Mouse (Mus musculus) B cell, adult 62 days (primary cell): ENCODE data around the gene Paics. TPM values are rescaled to one million over a fixed set of nuclear protein-coding genes. Genes with fewer than 3 reads are reported as not detected.

ENCODE experiments used
- total RNA-seq: library from RNA; stranded (reverse); gene quantifications from 4 replicates; pipeline ENCODE4 v1.2.4, GENCODE M21; 2023

Paics gene
- 65.7 to 75.7 TPM (median 73.0 TPM) in 4 replicates for total RNA-seq

DNA sequence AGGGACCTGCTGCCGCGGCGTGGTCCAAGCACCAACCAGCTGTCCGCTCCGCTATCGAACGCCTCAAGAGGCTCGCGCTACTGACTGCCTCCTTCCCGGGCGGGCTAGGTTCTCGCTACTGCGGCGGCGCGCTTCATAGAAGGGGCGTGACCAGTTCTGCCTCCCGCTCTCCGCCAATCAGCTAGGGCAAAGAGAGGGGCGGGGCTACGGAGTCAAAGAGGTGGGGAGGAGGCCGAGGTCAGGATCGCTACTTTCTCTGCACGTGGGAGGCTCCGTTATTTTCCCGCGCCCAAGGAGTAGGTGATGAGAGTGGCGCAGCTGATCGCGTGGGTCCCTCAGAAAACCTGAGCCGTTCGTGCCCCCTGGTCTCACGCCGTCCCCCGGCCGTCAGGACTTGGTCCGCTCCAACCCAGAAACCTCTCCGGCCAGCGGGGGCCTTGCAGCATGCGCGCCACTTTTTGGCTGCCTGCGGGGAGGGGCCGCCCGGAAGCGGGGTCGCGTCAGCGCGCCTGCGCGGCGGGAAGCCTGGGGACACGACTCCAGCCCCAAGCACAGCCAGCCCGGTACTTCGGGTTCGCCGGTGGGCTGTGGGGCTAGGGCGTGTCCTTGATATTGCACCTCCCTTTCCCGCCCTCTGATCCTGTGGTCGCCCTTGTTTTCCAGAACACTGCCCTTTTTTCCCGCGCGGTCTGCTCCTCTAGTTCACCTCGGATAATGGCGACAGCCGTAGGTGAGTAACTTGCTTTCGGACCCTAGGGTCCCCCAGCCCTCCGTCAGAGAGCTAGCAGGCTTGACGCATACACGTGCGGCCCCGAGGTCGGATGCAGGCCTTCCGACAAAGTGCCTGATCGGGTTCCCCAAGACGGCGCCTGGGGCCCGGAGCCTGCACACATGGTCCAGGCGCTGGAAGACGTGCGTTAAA is at the start of gene Paics, which contains the start of gene Ppat:
Paics (plus strand) TSS at position 202 of the 922 bp plus-strand sequence.
Ppat (minus strand) TSS at position 473 of the 922 bp plus-strand sequence.

DNA sequence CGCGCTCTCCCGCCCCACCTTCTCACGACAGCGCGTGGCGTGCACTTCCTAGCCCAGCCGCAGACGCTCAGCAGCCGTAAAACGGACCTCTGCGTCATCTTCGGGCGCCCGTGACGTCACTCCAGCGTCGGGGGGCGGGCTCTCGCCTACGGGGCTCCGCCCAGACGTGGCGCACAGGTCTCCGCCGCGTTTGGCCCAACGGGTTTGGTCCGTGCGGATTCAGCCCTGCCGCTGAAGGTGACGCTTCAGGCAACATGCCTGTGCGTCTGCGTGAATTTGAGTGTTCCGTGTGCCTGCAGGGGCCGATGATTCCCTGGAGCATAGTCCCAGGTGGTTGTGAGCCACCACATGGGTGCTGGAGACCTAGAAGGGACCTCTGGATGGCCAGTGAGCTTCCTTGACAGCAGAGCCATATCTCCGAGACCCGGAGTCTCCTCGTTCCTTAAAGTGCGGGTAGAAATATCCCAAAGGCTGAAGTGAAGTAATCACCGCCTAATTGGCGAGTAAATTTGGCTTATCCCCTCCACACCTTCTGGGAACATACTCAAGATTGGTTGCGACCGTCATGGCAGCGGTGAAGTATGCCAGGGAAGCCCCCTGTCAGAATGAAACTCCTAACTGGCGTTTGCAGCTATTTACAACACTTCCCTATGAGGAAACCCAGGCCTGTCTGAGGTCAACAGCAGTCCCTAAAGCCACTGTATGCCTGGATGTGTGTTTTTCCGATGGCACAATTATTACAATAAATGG is 45.5 kb upstream of the Paics start, which contains the start of gene Aasdh:
Aasdh (minus strand) TSS at position 110 of the 750 bp plus-strand sequence.

DNA sequence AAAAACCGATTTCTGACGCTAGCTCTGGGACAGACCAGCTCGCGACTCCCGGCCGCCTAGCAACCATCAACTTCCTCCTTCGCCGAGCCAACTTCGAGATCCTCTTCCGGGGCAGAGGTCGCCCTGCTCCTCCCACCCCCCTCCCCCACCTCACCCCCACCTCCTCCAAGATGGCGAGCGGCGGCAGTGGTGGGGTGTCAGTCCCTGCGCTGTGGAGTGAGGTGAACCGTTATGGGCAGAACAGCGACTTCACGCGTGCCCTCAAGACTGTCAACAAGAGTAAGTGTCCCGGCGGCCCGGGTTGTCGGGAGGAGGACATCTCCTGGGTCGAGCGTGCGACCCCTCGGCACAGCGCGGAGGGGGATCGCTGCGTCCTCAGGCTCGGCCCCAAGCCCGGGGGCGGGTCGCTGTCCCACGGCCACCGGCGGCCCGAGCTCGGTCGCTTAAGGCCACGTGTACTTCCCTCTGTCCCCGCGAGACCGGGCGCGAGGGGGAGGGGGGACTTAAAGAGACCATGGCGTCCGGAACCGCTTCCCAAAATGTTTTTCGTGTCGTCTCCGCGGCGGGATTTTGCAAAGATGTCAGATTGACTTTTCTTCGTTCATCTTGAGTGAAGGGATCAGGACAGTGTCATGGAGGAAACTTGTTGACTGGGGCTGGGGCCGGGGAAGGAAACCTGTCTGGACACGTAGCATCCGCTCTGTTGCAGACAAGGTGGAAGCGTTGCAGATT is 23.6 kb downstream of the Paics start, which contains the start of gene Srp72:
Srp72 (plus strand) TSS at position 130 of the 732 bp plus-strand sequence.

DNA sequence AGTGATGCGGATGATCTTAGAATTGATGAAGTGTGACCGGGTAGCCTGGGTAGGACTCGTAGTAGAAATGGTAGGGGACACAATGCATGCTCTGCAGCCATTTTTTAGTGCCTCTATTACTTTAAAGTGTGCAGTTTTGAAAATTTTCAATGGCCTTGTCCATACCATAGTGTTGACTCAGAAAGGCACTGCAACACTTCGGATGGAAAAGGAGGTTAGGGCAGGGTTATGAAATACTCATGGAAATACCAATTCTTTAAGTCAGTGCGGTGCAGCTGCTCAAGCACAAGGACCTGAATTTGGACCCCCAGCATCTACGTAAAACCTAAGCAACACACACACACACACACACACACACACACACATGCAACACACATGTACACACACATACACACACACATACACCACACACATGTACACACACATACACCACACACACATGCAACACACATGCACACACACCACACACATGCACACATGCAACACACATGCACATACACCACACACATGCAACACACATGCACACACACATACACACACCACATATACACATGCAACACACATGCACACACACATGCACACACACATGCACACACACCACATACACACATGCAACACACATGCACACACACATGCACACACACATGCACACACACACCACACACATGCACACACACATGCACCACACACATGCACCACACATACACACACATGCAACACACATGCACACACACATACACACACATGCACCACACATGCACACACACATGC is 53.1 kb downstream of the Paics start, which contains the start of gene Arl9:
Arl9 (plus strand) TSS at position 5 of the 771 bp plus-strand sequence.

DNA sequence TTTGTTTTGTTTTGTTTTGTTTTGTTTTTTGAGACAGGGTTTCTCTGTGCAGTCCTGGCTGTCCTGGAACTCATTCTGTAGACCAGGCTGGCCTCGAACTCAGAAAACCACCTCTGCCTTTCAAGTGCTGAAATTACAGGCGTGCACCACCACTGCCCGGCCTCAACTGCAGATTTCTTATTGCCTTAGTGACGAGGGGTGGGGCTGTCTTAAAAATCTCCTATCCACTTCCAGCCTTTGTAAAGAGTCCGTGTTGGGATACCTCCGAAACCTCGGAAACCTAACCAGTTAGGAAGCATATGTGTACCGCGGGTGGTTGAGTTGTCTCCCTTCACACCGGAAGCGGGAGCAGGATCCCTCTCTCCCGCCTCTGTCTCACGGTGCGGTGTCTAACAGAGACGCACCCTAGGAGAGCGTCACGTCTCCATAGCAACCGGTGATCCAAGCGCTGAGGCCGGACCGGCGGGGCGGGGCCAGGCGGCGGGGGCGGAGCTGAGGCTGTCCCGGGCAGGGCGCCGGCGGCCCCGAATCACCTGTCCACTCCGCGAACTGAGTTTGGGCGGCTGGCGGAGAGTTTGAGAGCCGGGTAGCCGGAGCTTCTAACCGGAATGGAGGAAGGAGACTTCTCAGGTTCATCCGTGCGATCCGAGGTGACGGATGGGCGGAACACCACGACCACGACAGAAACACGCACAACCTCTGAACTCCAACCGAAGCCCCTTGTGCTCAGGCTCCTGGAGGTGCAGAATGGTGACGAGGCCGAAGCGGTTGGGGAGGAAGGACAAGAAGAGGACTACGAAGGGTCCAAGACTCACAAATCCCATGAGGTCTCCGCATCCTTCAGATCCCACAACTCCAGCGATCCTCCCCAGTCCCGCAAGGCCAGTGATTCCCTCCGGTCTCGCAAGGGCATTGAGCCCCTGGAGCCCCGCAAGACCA is 64.7 kb downstream of the Paics start, which contains the start of gene Thegl:
Thegl (plus strand) TSS at position 480 of the 939 bp plus-strand sequence.

Other genes starting within 250 kb of the Paics start
- gene Aasdh, start 45.8 kb upstream of the Paics start, total RNA-seq: 24.9 to 37.6 TPM (median 30.8 TPM) in 4 replicates
- 18.0 to 21.7 TPM (median 19.8 TPM) in 4 replicates for gene Ppat, start 271 bp downstream of the Paics start, total RNA-seq
- gene Srp72, start 23.4 kb downstream of the Paics start, total RNA-seq: 133 to 153 TPM (median 144 TPM) in 4 replicates
- 1.3 to 4.2 TPM (median 3.3 TPM) in 3 of 4 replicates, not detected in the other for gene Arl9, start 52.7 kb downstream of the Paics start, total RNA-seq
- 0.31 to 0.76 TPM in 2 of 4 replicates, not detected in the others for gene Thegl, start 64.7 kb downstream of the Paics start, total RNA-seq
- gene Hopx, start 163.8 kb downstream of the Paics start, total RNA-seq: 16.8 to 27.3 TPM (median 20.5 TPM) in 4 replicates